Mouse (Mus musculus) embryonic facial prominence, embryonic 15.5 days (tissue): ENCODE measurements at regions not wholly inside any gene's neighbourhood (a gene's known extent, or its start where the extent isn't known, plus 50 kb on each side); places are given as distances from the start of the nearest gene placed in this dataset.

ENCODE experiments used
- ATAC-seq: fragments of 200-750 bp; cut with Nextera tagmentation; 2 replicates; pipeline ENCODE4 v1.8.0; 2017; ENCODE audit warnings: low read depth, moderate TSS enrichment; ENCODE audit not compliant: insufficient number of reproducible peaks, low FRiP score, low TSS enrichment
- H3K27ac ChIP-seq: fragments of 300-500 bp; sonication (generic); replicated peaks from 2 replicates; pipeline ENCODE4 v1.5.1; 2015; ENCODE audit warnings: mild to moderate bottlenecking, inconsistent platforms
- H3K27me3 ChIP-seq: fragments of 300-500 bp; sonication (generic); 2 replicates; pipeline ENCODE4 v1.6.1; 2015; ENCODE audit warnings: inconsistent platforms
- H3K36me3 ChIP-seq: fragments of 300-500 bp; sonication (generic); 2 replicates; pipeline ENCODE4 v1.6.1; 2015; ENCODE audit warnings: mild to moderate bottlenecking, inconsistent platforms
- H3K4me1 ChIP-seq: fragments of 300-500 bp; sonication (generic); 2 replicates; pipeline ENCODE4 v1.6.1; 2015; ENCODE audit warnings: inconsistent platforms
- H3K4me2 ChIP-seq: fragments of 300-500 bp; sonication (generic); replicated peaks from 2 replicates; pipeline ENCODE4 v1.6.1; 2015; ENCODE audit warnings: mild to moderate bottlenecking, inconsistent platforms
- H3K4me3 ChIP-seq: fragments of 300-500 bp; sonication (generic); replicated peaks from 2 replicates; pipeline ENCODE4 v1.5.1; 2015; ENCODE audit warnings: mild to moderate bottlenecking, inconsistent platforms
- H3K9ac ChIP-seq: fragments of 300-500 bp; sonication (generic); 2 replicates; pipeline ENCODE4 v1.6.1; 2015; ENCODE audit warnings: inconsistent platforms
- H3K9me3 ChIP-seq: fragments of 300-500 bp; sonication (generic); replicated peaks from 2 replicates; pipeline ENCODE4 v1.6.1; 2016; ENCODE audit warnings: inconsistent platforms
- WGBS: fragments of 180-500 bp; shearing (Covaris S2); methylation state at CpG from one replicate; pipeline ENCODE4 v1.1.7; 2015; 5-methylcytosine and 5-hydroxymethylcytosine counted together

DNA sequence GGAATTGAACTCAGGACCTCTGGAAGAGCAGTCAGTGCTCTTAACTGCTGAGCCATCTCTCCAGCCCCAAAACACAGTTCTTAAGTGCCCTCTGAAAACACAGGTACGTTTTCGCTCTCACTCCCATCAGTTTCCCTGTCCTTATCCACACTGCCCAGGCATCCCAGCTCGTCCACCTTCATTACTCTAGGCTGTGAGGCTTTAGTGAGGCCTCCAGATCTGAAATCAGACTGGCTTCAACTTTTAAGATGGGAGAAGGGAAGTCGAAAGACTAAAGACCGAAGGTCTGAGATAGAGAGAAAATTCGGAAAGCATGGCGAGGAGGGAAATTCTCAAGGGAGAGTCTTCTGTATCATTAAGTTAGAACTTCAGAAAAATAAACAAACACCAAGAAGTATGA lies 54.8 kb upstream of the Tet2 start:
- H3K36me3 ChIP-seq: no peaks in the 10 kb centered on the region
- 93% methylated on average over 7 of the region's 7 CpGs for WGBS
- ATAC-seq: no peak

DNA sequence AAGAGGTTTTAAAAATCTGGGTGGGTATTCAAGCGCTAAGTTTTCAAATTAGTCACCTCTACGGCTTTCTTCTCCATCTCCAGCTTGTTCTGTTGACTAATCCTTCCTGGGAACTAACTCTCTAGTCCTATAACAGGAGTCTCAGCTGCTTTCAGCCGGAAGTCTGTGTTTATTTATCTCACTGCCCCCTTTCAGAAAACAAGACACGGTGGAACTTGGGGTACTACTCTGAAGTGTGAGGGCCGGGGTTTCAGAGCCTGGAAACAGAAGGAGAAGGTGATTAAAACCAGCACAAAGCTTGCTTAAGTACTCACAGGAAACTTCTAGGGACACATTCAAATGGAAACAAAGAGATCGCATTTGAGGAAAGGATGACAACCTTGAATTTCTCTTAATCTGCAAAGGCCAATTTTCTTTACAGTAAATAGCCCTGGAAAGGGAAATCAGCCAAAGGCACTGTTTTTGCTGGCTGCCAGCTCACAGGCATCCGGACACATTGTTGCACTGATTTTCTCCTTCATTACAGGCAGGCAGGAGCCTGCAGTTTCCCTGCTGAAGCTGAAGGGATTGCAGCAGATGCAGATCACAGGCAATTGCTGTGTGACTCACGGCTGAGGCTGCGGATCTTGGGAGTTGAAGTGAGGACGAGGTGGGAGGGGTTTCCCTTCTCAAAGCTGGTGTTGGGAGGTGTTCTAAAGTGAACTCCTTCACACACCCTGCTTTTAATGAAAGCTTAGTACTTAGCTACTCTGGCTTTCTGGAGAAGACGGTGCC lies 55.7 kb upstream of the Tet2 start:
- H3K27ac ChIP-seq: peak overlapping the region; percentile 77
- H3K27me3 ChIP-seq: no peaks in the 10 kb centered on the region
- H3K36me3 ChIP-seq: no peaks in the 10 kb centered on the region
- no peak overlapping the region for H3K9ac ChIP-seq
- no peaks in the 10 kb centered on the region for H3K9me3 ChIP-seq
- 0 out of 2 replicates have a peak overlapping the region, but pooled peaks have one; percentile 19 for H3K4me2 ChIP-seq
- 12% methylated on average over 11 of the region's 11 CpGs for WGBS
- no peak overlapping the region for H3K4me3 ChIP-seq
- peaks cover 10% of the 10 kb centered on the region for H3K4me1 ChIP-seq
- ATAC-seq: 0 out of 2 replicates have a peak, but pooled peaks have one; percentile 47

More for the DNA sequence above, 54.8 kb upstream of the Tet2 start:
- Histone ChIP-seq H3K9me3 (no peaks in the 10 kb centered on the region), H3K4me1 (peaks cover 10% of the 10 kb centered on the region), H3K27ac (no peak overlapping the region), H3K4me2 (no peak overlapping the region), H3K4me3 (no peak overlapping the region), H3K27me3 (no peaks in the 10 kb centered on the region), H3K9ac (no peak overlapping the region)

DNA sequence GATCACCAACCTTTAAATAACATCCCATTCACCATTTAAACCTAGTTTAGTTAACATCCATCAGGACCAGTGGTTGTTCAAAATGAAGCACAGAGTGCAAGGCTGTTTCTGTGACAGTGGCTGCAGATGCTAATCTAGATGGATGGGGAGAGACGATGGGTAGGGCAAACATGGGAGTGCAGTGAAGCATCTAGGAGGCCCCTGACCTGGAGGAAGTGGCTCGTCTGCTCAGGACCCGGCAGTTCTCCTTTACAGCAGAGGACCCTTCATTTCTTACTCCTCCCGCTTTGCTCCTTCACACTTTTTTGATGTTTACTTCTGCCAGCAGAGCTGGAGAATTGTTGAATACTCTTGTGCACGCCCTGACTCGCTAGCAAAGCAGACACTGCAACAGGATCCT lies 60.5 kb upstream of the Tet2 start:
- Histone ChIP-seq H3K27ac (no peak overlapping the region), H3K36me3 (no peaks in the 10 kb centered on the region), H3K4me3 (no peak overlapping the region), H3K27me3 (no peaks in the 10 kb centered on the region), H3K9me3 (no peaks in the 10 kb centered on the region), H3K9ac (no peak overlapping the region), H3K4me2 (no peak overlapping the region), H3K4me1 (peaks cover 8% of the 10 kb centered on the region)
- WGBS: 83% methylated on average over 6 of the region's 6 CpGs
- no peak for ATAC-seq

DNA sequence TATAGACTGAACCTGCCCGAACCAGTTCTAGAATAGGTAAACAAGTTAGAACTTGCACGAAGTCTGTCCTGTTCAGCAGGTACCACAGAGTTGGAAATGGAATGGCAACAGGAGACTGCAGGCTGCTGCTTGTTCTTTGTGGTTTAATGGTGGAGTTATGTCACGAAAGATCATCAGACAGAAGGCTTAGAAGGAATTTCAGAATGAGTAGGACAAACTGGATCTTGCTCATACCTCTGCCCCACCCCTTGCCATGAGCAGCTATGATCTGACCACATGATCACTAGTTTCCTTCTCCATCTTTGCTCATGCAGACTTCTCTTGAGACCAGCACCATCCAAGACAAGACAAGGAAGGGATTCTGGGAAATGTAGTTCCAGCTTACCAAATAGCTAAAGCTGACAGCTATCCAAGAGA lies 63.9 kb upstream of the Tet2 start:
- no peak overlapping the region for H3K4me2 ChIP-seq
- no peaks in the 10 kb centered on the region for H3K9me3 ChIP-seq
- 0 out of 2 replicates have a peak overlapping the region, but pooled peaks have one; percentile 39 for H3K27ac ChIP-seq
- no peak overlapping the region for H3K4me3 ChIP-seq
- 57% methylated on average over 3 of the region's 3 CpGs for WGBS
- H3K9ac ChIP-seq: no peak overlapping the region
- no peaks in the 10 kb centered on the region for H3K4me1 ChIP-seq
- no peaks in the 10 kb centered on the region for H3K36me3 ChIP-seq
- no peaks in the 10 kb centered on the region for H3K27me3 ChIP-seq
- peak; percentile 34; the same call in 1 of the 2 replicates for ATAC-seq

DNA sequence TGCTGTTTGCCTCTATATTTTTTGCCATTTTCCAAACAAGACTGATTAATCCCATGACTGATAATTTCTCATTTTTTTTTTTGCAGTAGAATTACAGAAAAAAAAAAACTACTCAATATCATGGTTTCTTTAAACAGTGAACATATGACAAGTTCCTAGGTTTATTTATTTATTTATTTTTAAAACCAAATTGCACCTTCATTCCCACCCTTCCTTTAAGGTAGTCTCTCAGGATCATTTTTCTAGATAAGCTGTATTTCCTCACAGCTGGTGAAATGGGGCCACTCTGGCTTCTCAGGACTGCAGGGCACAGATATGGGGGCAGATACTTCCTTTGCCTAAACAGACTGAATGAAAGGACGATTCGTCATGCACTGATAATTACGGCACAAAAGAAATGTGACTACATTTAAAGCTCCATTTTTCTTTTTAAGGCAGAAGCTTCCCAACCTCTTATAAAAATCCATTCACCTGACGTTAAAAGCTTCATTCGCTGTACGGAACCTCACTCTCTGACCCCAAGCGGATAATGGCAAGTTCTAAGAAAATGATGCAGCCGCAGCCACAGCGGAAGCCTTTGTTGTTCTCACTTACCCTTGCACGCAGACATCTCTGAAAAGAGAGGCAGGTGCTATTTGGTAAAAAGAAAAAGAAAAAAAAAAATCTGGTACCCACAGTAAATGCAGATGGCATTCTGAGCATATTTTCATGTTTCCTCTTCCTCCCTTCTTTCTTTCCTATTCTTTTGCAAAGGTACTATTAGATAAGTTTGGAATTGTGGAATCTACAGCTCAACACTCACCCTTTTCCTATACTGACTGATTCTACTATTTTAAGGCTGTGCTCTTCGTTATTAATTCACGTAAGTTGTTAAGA lies 69.1 kb upstream of the Tet2 start:
- no peak for ATAC-seq
- Histone ChIP-seq H3K9me3 (no peaks in the 10 kb centered on the region), H3K9ac (no peak overlapping the region), H3K27ac (no peak overlapping the region), H3K4me3 (no peak overlapping the region), H3K27me3 (no peaks in the 10 kb centered on the region), H3K4me2 (no peak overlapping the region), H3K4me1 (no peaks in the 10 kb centered on the region), H3K36me3 (no peaks in the 10 kb centered on the region)
- 53% methylated on average over 12 of the region's 12 CpGs for WGBS

DNA sequence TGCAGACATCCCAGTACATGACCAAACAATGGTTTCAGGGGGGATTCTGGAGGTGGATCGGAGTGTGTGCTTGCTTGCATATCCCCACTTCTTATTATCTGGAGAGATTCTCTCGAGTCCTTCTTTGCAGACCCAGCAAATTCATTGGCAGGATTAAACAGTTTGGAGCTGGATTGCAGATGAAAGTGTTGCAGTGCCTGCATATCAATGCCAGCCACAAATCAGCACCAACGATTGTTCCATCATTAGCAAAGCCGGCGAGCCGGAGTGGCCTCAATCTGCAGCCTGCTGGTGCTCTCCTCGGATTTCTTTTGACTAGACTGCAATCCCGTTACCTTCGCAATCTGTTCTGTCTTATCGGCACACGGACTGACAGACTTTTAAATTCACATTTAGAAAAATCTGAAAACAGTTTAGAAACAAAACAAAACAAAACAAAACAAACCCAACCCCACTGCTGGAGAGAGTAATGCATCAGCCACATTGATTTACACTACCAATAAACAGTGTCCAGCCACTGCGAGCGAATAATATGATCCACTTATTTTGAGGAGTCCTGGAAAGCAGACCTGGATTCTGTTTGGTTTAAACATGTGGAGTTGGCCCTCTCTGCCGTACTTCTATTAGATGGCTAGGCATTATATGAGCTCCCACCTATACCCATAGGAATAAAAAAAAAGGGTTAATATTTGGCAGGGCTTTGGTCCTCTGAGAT lies 69.9 kb upstream of the Tet2 start:
- Histone ChIP-seq H3K9ac (no peak overlapping the region), H3K27ac (no peak overlapping the region), H3K9me3 (no peaks in the 10 kb centered on the region), H3K4me1 (no peaks in the 10 kb centered on the region), H3K27me3 (no peaks in the 10 kb centered on the region), H3K4me2 (no peak overlapping the region), H3K36me3 (no peaks in the 10 kb centered on the region), H3K4me3 (no peak overlapping the region)
- no peak for ATAC-seq
- 43% methylated on average over 14 of the region's 14 CpGs for WGBS

DNA sequence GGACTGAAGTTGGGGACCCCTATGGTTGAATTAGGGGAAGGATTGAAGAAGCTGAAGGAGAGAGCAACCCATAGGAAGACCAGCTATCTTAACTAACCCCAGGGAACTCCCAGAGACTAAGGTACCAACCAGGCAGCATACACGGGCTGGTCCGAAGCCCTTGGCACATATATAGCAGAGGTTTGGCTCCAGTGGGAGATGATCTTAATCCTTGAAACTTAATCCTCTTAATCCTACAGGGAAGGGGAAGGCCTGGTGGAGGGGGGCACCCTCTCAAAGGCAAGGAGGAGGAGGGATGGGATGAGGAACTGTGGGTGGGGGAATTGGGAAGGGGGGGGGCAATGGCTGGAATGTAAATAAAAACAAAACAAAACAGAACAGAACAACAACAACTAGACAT lies 72.1 kb upstream of the Tet2 start:
- Histone ChIP-seq H3K4me1 (no peaks in the 10 kb centered on the region), H3K9me3 (no peaks in the 10 kb centered on the region), H3K4me3 (no peak overlapping the region), H3K36me3 (no peaks in the 10 kb centered on the region), H3K4me2 (no peak overlapping the region), H3K27me3 (no peaks in the 10 kb centered on the region), H3K9ac (no peak overlapping the region), H3K27ac (no peak overlapping the region)
- WGBS: 67% methylated on average over 2 of the region's 2 CpGs
- no peak for ATAC-seq

DNA sequence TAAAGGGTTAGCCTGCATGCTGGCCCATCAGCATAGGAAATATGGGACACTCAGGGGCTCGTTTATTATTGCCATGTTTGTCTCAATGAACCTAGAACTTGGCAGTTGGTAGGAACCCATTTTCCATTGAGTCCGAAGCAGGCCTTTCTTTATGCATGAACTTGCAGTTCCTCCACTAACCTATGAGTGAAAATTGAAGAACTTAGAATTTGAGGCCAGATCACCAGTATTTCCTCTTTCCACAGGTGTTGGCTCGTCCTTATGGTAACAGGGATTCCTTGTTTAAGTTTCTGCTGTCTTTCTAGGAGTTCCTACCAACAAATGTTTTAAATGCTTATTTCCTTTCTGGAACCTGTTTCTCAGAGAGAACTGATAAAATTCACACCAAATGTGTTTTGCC lies 73.6 kb upstream of the Tet2 start:
- no peaks in the 10 kb centered on the region for H3K4me1 ChIP-seq
- 88% methylated on average over 3 of the region's 3 CpGs for WGBS
- no peak for ATAC-seq
- H3K4me2 ChIP-seq: no peak overlapping the region
- H3K27me3 ChIP-seq: no peaks in the 10 kb centered on the region
- H3K9me3 ChIP-seq: no peaks in the 10 kb centered on the region
- no peak overlapping the region for H3K9ac ChIP-seq
- no peak overlapping the region for H3K27ac ChIP-seq
- H3K4me3 ChIP-seq: no peak overlapping the region
- H3K36me3 ChIP-seq: no peaks in the 10 kb centered on the region

DNA sequence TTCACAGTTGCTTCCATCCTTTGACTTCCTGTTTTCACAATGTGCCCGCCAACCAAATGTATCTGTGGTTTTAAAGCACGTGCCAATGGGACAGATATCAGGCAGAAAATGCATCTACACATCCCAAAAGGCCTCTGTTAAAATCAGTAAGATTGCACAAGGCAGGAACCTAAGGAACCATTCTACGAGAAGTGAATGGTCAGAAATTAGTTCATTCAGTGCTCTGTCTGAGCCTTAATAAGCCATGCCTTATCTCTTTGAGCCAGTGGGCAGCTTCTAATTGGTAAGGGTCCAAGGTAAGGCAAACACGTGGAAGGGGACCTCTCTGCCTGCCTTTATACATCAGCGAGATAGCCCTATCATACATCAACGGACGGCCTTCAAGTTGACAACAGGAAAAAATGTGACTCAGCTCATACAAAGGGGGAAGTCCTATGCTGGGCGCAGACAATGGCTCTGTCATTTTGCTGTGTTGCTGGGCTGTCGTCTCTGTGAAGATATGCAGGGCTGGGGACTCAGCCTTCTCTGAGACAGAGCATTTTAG lies 78.3 kb upstream of the Tet2 start:
- ATAC-seq: no peak
- no peaks in the 10 kb centered on the region for H3K4me1 ChIP-seq

DNA sequence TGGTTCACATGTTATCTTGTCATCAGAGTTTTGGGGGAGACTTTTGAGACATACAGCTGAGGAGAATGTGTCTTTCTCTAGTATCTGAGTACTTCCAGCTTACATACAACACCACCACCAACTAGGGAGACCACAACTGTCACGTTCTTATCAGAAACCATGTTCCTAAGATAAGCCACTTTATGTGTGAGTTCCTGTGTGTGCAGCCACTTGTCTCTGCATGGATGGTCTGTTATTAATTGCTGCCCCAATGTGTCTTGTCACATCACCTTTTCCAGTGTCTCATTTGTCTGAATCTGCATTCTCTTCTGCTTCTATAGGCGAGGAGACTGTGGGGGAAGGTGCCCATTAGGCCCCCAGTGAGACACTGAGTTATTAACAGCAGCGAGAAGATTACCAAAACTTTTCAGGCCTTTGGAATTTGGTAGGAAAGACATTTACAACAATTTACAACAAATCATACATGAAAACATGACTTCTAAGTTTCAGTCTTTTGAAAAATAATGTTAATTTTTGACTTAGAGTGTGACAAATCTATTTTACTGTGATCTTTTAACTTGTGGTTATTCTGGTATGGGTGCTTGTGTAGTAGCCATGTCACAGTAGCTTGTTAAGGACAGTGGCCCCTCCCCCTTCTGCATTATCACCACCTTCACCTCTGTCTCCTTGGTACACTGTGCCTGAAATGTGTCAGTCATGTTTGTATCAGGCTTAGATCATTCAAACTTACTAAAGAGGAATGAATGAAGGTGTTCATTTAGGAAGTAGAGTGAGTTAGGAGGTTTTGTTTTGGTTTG lies 79.3 kb upstream of the Tet2 start:
- Histone ChIP-seq H3K27ac (no peak overlapping the region), H3K4me1 (no peaks in the 10 kb centered on the region), H3K36me3 (no peaks in the 10 kb centered on the region), H3K9ac (no peak overlapping the region), H3K9me3 (no peaks in the 10 kb centered on the region), H3K4me3 (no peak overlapping the region), H3K27me3 (no peaks in the 10 kb centered on the region), H3K4me2 (no peak overlapping the region)
- 69% methylated on average over 3 of the region's 3 CpGs for WGBS
- ATAC-seq: no peak

More for the DNA sequence above, 78.3 kb upstream of the Tet2 start:
- H3K36me3 ChIP-seq: no peaks in the 10 kb centered on the region
- no peaks in the 10 kb centered on the region for H3K9me3 ChIP-seq
- no peak overlapping the region for H3K9ac ChIP-seq
- no peak overlapping the region for H3K4me2 ChIP-seq
- 67% methylated on average over 9 of the region's 9 CpGs for WGBS
- no peak overlapping the region for H3K4me3 ChIP-seq
- no peaks in the 10 kb centered on the region for H3K27me3 ChIP-seq
- no peak overlapping the region for H3K27ac ChIP-seq
